Mouse (Mus musculus) adrenal gland, postnatal 10 days (tissue): ENCODE measurements around the gene Gpr179. TPM values are rescaled to one million over a fixed set of nuclear protein-coding genes. Genes with fewer than 3 reads are reported as not detected.

Experiments used
- DNase-seq: peaks from one replicate; pipeline ENCODE4 v3.0.0; 2021; ENCODE audit warnings: mixed read lengths
- long read RNA-seq, 2 experiments: library from polyadenylated mRNA; stranded (forward); transcript quantifications; one replicate each; pipeline ENCODE4 v2.0.0; 2021
- total RNA-seq, 2 experiments: library from RNA; stranded (reverse); gene quantifications; 2 replicates each; pipeline ENCODE4 v1.2.3; 2021

Gpr179 gene
- 1 to 10 TPM; 3.0 to 3.4 TPM for total RNA-seq
- long read RNA-seq, experiment 1 = 0 reads
- long read RNA-seq, experiment 2, partial matches to known transcripts = 0 of 2 reads
- long read RNA-seq, experiment 2, other reads (novel, unspliced or antisense) = 2 of 2 reads

DNA sequence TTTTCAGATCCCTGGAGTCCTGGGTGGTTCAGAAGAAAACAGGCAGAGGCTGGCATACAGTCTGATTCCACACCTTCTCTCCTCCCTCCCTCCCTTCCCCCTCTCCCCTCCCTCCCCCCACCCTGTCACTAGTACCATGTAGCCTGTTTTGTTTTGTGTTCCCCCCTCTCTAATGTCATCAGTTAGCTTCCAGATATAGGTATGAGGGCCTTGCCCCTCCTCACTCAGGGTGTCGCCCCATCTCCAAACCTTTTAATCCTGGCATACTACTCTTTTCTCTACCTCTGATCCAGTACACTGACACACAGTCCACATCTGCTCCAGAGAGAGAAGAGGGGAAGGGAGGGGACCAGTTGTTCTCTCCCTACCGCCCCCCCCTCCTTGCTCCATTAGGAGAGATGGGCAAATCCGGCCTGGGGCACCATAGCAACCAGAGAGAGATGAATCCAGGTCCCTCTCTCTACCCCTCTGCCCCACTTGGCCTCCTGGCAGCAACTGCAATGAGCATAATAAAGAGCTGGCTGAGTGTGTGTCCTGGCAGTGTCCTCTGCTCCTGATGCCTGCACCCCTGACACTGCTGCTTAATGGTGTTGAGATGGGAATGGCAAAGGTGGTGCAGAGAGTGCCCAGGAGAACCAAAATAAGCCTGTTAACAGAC is at the start of gene Gpr179:
Gpr179 (minus strand) TSS at position 51 of the 658 bp plus-strand sequence.
- DNase-seq = no peak

DNA sequence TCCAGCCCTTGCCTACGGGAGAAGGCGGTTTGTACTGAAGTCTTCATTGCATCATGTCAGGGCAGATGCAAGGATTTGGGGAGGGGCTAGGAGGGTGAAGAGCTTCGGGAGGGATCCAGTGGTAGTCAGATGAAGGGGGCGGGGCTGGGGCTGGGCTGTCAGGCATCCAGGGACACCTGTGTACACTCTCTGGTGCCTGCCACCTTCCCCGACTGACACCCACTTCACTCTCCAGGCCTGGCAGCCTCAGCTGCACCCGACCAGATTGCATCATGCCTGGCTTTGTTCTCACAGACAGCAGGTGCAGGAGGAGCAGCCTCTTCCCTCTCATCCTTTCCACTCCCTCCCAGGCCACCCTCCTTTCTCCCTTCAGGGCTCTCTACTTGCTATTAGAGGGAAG is 49.2 kb upstream of the Gpr179 start:
- peak; percentile 35 for DNase-seq

- peak; percentile 85 for DNase-seq
Observed at GRCm38 (mm10) chr11:97399958-97400710, 48.3 kb upstream of the Gpr179 start.

- DNase-seq = no peak
Observed at GRCm38 (mm10) chr11:97398506-97398905, 46.6 kb upstream of the Gpr179 start.

- DNase-seq = no peak
Observed at GRCm38 (mm10) chr11:97394146-97394545, 42.3 kb upstream of the Gpr179 start.

DNA sequence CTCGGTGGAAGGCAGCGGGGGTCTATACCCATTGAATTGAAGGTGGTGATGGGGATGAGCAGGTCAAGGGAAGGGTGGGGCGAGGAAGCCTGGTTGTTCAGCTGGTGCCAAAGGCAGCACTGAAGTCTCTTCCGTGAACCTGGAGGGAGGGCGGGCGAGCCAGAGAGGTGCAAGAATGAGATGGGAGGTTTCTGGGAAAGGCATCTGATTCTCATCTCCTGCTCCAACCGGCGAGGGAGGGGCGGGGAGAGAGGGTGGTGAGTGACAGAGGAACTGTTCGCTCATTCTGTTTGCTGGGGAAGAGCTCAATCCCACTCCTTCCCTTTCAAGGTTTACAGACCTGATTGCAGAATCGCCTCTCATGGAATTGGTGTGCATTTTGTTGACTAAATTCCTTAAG is 41.8 kb upstream of the Gpr179 start:
- DNase-seq = no peak

DNA sequence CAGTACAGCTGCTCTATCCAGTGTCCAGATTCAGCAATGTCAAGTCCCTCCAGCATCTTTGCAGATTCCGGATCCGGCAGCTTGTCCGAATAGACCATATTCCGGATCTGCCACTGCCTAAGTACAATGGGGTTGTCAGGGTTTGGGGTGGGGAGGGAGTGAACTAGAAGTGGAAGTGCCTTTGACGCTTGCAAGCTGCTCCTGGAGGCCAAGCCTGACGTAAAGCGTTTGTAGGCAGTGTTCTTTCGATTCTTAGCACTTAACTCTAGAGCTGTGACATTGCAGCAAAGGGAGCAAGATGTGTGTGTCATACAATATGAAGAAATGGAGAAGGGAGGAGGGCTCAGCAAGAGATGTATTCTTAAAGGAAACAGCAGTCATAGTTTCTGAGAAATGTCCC is 37.2 kb upstream of the Gpr179 start:
- DNase-seq = no peak

DNA sequence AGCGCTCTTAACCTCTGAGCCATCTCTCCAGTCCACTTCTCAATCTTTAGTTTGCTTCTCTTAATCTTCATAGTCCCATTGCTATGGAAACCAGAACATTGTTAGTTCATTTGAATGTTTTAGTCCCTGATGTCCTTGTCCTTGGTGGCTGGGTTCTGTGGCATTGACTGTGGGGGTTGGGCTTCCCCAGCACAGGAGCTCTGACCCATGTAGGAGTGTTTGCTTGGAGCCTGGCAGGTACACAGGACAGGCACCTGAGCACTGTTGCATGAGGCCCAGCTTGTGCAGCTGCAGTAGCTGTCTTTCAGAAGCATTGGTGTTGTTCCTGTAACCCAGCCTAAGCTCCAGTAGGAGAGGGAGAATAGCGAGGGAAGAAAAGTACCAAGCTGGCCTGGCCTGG is 35.9 kb upstream of the Gpr179 start:
- peak; percentile 48 for DNase-seq

- no peak for DNase-seq
Observed at GRCm38 (mm10) chr11:97383764-97384163, 31.9 kb upstream of the Gpr179 start.

GRCm38 (mm10) chr11:97383017-97383416 is 31.1 kb upstream of the Gpr179 start:
- no peak for DNase-seq

DNA sequence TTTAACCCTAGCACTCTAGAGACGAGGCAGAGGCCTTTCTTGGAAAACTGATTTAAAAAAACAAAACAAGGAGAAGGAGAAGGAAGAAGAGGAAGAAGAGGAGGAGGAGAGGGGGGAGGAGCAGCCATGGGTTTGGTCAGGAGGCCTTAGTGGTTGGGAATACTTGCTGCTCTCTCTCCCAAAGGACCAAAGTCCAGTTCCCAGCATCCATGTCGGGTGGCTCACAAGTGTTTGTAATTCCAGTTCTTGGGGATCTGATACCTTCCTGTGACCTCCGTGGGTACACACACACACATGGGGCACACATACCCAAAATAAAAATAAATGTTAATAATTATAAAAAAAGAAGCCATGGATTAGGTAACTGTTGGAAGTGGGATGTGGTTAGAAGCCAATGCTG is 28.2 kb upstream of the Gpr179 start:
- no peak for DNase-seq

- no peak for DNase-seq
Observed at GRCm38 (mm10) chr11:97373402-97373801, 21.5 kb upstream of the Gpr179 start.

DNA sequence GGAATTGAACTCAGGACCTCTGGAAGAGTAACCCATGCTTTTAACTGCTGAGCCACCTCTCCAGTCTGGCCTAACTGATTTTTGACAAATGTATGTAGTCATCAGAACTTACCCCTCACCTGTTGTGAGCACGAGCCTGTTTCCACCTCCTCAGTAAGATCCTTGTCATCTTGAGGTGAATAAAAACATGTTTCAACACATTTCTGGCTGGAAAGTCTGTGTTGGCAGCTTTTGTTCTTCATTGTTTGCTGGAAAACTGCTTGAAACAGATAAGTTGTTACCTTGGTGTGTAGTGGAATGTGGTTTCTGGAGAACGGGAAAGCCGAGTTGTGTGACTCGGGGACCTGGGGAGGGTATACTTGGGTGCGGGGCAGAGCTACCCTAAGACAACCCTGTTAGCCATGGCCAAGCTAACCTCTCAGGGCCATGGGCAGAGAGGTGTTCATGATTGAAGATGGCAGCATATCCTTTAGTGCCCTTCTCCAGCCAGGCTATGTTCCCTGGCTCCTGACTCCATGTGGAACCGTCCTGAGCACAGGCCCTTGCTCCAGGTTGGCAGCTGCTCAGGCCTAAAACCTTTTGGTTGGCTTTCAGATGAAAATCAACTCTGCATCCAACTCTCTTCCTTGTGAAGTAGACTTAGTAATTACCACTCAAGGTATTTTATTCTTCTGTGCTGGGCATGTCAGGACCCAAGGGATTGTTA is 20.4 kb upstream of the Gpr179 start:
- no peak for DNase-seq

- no peak for DNase-seq
Observed at GRCm38 (mm10) chr11:97370329-97371091, 18.6 kb upstream of the Gpr179 start.

GRCm38 (mm10) chr11:97368501-97368900 is 16.6 kb upstream of the Gpr179 start:
- DNase-seq = no peak

DNA sequence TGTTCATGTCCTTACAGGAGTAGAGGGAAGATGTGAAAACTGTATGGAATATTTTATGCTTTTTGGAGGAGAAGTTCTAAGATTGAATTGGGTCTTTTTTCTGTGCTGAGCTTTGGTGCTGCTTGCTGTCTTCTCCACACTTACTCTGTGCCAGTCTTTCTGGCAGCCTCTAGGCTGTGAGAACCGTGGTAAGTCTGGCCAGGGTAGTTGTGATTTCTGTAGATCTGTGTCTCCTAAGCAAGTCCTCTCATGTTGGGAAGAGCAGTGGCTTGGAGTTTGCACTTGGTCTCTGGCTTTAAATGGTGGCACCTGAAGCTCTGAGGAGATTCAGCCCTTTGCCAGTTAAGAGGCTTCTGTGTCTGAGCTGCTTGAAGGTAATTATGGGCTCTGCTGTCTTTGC is 13.7 kb upstream of the Gpr179 start:
- no peak for DNase-seq

DNA sequence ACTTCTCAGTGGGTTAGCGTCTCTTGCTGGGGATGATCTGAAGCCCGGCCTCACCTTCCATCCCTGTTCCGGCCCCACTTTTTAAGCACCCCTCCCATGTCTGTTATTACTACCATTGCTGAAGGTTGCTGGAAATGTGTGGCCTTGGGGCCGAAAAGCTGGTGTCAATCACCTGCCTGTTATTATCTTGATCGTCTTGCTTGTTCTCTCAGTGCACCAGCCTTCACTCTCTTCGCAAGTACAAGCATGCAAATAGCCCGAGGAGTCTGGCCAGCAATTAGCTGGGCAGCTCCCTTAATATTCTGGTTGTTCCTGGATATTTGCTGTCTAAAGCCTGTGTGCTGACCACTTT is 11.7 kb upstream of the Gpr179 start:
- no peak for DNase-seq

- DNase-seq = peak; percentile 61
Observed at GRCm38 (mm10) chr11:97362943-97363643, 11.2 kb upstream of the Gpr179 start.

GRCm38 (mm10) chr11:97362649-97362942 is 10.7 kb upstream of the Gpr179 start:
- DNase-seq = peak; percentile 59

DNA sequence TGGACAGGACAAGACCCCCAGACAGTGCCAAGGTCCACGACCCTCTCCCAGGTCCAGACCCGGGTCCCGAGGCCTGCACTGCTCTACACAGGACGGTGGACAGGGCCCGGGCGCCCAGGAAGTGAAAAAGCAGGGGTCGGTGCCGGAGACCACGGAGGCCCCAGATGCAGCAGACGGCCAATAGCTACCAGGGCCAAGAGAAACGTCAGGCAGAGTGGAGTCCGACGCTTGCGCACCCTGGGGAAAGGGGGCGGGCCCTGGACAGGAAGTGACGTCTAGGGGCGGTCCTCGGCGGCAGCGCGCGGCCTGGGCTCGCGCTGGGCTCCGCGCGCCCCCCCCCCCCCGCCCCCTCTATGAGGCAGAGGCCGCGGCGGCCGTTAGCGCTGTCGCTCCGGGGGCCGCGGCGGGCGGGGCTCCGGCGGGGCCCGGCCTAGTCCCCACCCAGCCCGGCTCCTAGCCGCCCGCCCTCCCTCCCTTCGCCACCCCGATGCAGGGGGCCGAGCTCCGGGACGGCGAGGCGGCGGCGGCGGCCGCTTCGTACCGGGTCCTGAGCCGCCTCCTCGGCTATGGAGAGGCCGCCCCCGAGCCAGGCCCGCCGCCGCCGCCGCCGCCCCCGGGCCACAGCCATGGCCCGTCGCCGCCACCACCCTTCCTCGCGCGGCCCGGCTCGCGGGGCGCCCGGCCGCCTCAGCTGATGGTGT is 10.2 kb upstream of the Gpr179 start, which contains the start of gene Socs7:
Socs7 (plus strand) TSS at position 604 of the 701 bp plus-strand sequence.
- DNase-seq = peak; percentile 98

GRCm38 (mm10) chr11:97357663-97358062 is 5.8 kb upstream of the Gpr179 start:
- DNase-seq = peak; percentile 87
